Mouse (Mus musculus) stomach, embryonic 16.5 days (tissue): Measurements from ENCODE around the gene Vti1a. TPM values are rescaled to one million over a fixed set of nuclear protein-coding genes. Genes with fewer than 3 reads are reported as not detected.

ENCODE experiments used
- ATAC-seq: fragments of 200-750 bp; cut with Nextera tagmentation; 2 replicates; pipeline ENCODE4 v1.8.0; 2017; ENCODE audit warnings: moderate number of reproducible peaks, moderate TSS enrichment; ENCODE audit not compliant: insufficient read depth, low FRiP score
- H3K27ac ChIP-seq: fragments of 300-500 bp; sonication (generic); 2 replicates; pipeline ENCODE4 v1.5.1; 2014; ENCODE audit warnings: low read length
- H3K27me3 ChIP-seq: fragments of 300-500 bp; sonication (generic); 2 replicates; pipeline ENCODE4 v1.6.1; 2014; ENCODE audit warnings: low read length, control low read depth, mixed read lengths; ENCODE audit not compliant: control insufficient read depth, insufficient read depth
- H3K36me3 ChIP-seq: fragments of 300-500 bp; sonication (generic); 2 replicates; pipeline ENCODE4 v1.6.1; 2014; ENCODE audit warnings: low read length; ENCODE audit not compliant: control insufficient read depth, insufficient read depth
- H3K4me1 ChIP-seq: fragments of 300-500 bp; sonication (generic); 2 replicates; pipeline ENCODE4 v1.6.1; 2014; ENCODE audit warnings: low read length, control low read depth, mixed read lengths; ENCODE audit not compliant: control insufficient read depth, insufficient read depth
- H3K4me2 ChIP-seq: fragments of 300-500 bp; sonication (generic); 2 replicates; pipeline ENCODE4 v1.6.1; 2014; ENCODE audit warnings: low read depth, low read length, mixed read lengths
- H3K4me3 ChIP-seq: fragments of 300-500 bp; sonication (generic); replicated peaks from 2 replicates; pipeline ENCODE4 v1.5.1; 2014; ENCODE audit warnings: mild to moderate bottlenecking, low read length
- H3K9ac ChIP-seq: fragments of 300-500 bp; sonication (generic); 2 replicates; pipeline ENCODE4 v1.6.1; 2014; ENCODE audit warnings: low read length
- H3K9me3 ChIP-seq: fragments of 300-500 bp; sonication (generic); replicated peaks from 2 replicates; pipeline ENCODE4 v1.6.1; 2016; ENCODE audit warnings: low read length, control low read depth; ENCODE audit not compliant: control insufficient read depth
- WGBS: fragments of 180-500 bp; shearing (Covaris S2); extraction: QIAGEN DNeasy Blood & Tissue Kit; methylation state at CpG from one replicate; pipeline ENCODE4 v1.1.7; 2014; 5-methylcytosine and 5-hydroxymethylcytosine counted together
- polyA plus RNA-seq: library from polyadenylated mRNA; unstranded; fragments of >200 nt; fragmentation: Nextera tagmentation; extraction: Ambion mirVana; gene quantifications from 2 replicates; pipeline ENCODE4 v1.2.1, GENCODE M21; 2015

The Vti1a gene
- polyA plus RNA-seq, 1 experiment from 2014 or later, result 26.1 TPM

DNA sequence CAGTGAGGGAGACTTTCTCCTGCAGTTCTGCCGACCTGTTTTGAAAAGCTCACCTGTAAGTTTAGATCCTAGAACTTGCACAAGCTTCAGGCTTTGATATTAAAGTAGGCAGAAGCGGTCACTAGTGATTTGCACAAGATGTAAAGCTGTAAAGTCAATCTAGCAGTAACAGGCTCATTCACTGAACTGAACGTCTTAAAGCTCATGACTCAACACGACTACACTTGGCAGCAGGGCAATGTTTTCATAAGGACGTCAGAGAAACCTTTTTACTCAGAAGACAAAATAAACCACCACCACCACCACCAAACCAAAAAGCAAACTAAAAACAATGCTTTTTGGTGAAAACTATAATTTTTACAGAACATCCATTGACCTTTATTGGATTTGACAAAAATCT lies 18.1 kb upstream of the Vti1a start:
- no peak overlapping the region for H3K4me3 ChIP-seq
- H3K27ac ChIP-seq, result no peak overlapping the region
- no peaks in the 10 kb centered on the region for H3K4me1 ChIP-seq
- no peaks in the 10 kb centered on the region for H3K9me3 ChIP-seq
- 80% methylated on average over 5 of the region's 5 CpGs for WGBS
- H3K36me3 ChIP-seq, result peaks cover 10% of the 10 kb centered on the region
- H3K27me3 ChIP-seq, result no peaks in the 10 kb centered on the region
- no peak overlapping the region for H3K4me2 ChIP-seq
- no peak overlapping the region for H3K9ac ChIP-seq
- ATAC-seq, result no peak

DNA sequence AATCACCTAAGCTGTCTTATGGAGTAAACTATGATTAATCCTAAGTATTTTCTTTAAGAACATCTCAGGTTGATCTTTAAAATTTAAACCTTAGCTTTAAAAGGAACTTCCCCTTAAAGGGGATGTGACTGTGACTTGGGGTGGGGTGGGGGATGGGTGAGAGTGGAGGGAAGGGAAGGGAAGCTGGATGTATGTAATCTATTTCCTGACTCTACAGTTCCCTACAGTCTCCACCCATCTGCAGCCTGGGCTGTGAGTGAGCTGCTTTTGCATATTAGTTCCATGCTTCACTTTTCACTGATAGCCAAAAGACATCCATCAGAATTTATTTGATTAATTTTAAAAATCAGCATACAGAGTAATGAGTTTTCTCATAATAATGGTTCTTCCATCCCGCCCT lies 16.7 kb upstream of the Vti1a start:
- ATAC-seq, result no peak
- Histone ChIP-seq H3K27me3 (no peaks in the 10 kb centered on the region), H3K4me3 (no peak overlapping the region), H3K4me2 (no peak overlapping the region), H3K4me1 (no peaks in the 10 kb centered on the region), H3K36me3 (peaks cover 14% of the 10 kb centered on the region), H3K27ac (no peak overlapping the region), H3K9ac (no peak overlapping the region), H3K9me3 (no peaks in the 10 kb centered on the region)
- 90% methylated on average over 1 of the region's 1 CpGs for WGBS

DNA sequence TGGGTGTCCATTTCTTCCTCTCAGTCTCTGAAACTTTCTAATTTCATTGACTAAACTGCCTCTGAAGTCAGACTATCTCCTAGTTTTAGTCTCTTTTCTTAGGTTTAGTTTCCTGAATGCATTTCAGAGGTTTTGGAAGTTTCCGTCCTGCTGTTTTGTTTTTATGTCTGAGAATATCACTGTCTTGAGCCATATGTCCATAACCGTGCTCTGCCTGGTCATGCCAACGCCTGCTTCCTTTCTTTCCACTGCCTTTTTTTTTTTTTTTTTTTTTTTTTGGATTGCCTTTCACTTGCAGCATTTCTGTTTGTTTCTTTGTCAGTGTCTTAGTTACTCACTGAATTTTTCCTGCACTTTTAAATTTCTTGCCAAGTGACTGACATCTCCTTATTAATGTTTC lies 15.6 kb upstream of the Vti1a start:
- Histone ChIP-seq H3K9ac (no peak overlapping the region), H3K27me3 (no peaks in the 10 kb centered on the region), H3K36me3 (peaks cover 14% of the 10 kb centered on the region), H3K4me1 (no peaks in the 10 kb centered on the region), H3K4me2 (no peak overlapping the region), H3K9me3 (no peaks in the 10 kb centered on the region), H3K4me3 (no peak overlapping the region), H3K27ac (no peak overlapping the region)
- 87% methylated on average over 3 of the region's 3 CpGs for WGBS
- no peak for ATAC-seq

DNA sequence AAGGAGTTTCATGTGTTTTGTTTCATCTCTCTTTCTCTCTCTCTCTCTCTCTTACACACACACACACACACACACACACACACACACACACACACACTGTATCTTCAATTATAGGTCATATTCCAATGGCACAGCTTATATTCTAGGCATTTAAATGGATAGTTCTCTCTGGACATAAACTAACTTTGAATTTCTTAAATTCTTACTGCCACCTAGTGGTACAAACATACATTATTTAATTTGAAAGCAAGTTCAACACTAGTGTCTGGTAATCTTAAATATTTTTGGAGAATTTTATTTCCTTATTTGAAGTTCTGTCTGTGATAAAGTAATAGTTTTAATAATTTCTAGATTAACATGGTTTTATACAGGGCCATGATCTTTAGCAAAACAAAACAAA lies 11.1 kb upstream of the Vti1a start:
- H3K27me3 ChIP-seq, result no peaks in the 10 kb centered on the region
- no peak overlapping the region for H3K27ac ChIP-seq
- H3K9me3 ChIP-seq, result no peaks in the 10 kb centered on the region
- H3K4me3 ChIP-seq, result no peak overlapping the region
- no peak overlapping the region for H3K9ac ChIP-seq
- H3K4me2 ChIP-seq, result no peak overlapping the region
- no peaks in the 10 kb centered on the region for H3K4me1 ChIP-seq
- peaks cover 4% of the 10 kb centered on the region; the same call in 1 of the 2 replicates for H3K36me3 ChIP-seq
- no peak for ATAC-seq

DNA sequence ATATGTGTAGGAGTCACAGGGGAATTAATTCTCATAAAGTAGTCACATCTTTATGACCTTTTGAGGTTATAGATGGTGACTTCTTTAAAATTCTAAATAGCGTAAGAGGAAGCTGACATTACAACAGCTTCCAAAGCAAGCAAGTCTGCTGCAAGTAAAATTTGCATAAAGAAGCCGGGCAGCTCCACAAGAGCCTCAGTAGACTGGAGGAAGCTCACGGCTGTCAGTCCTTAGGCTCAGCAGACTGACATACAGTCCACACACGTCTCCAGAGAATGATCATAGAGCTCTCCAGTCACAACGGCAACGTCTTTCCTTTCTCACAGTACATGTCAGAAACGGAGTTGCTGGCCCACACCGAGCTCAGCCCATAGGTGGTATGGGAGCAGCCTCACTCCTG lies 4.2 kb upstream of the Vti1a start:
- no peaks in the 10 kb centered on the region for H3K9me3 ChIP-seq
- no peak overlapping the region for H3K27ac ChIP-seq
- no peak overlapping the region for H3K9ac ChIP-seq
- H3K36me3 ChIP-seq, result peaks cover 4% of the 10 kb centered on the region
- H3K4me1 ChIP-seq, result peaks cover 12% of the 10 kb centered on the region
- H3K4me2 ChIP-seq, result no peak overlapping the region
- H3K4me3 ChIP-seq, result no peak overlapping the region
- no peak for ATAC-seq
- H3K27me3 ChIP-seq, result no peaks in the 10 kb centered on the region
- WGBS, result 89% methylated on average over 8 of the region's 8 CpGs

DNA sequence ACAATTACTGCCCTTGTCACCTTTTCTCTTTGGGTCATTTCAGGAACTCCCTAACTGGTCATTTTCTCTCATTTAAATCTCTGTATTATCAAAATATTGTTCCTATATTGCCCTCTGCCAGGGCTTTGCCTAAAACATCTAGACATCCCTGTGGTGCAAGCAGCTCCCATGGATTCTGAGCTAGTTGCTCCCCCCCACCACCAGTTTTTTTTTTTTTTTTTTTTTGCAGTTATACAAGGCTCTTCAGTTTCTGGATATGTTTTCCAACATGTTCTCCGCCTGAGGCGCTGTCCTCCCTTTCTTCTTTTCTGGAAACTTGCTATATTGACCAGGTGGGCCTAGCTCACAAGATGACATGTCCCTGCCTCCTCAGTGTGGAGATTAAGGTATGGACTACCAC lies 2.4 kb upstream of the Vti1a start:
- no peak overlapping the region for H3K27ac ChIP-seq
- WGBS, result 93% methylated on average over 2 of the region's 2 CpGs
- no peak for ATAC-seq
- H3K27me3 ChIP-seq, result no peaks in the 10 kb centered on the region
- peaks cover 15% of the 10 kb centered on the region for H3K4me1 ChIP-seq
- H3K9ac ChIP-seq, result no peak overlapping the region
- no peak overlapping the region for H3K4me3 ChIP-seq
- no peaks in the 10 kb centered on the region for H3K9me3 ChIP-seq
- H3K36me3 ChIP-seq, result peaks cover 4% of the 10 kb centered on the region
- H3K4me2 ChIP-seq, result no peak overlapping the region

DNA sequence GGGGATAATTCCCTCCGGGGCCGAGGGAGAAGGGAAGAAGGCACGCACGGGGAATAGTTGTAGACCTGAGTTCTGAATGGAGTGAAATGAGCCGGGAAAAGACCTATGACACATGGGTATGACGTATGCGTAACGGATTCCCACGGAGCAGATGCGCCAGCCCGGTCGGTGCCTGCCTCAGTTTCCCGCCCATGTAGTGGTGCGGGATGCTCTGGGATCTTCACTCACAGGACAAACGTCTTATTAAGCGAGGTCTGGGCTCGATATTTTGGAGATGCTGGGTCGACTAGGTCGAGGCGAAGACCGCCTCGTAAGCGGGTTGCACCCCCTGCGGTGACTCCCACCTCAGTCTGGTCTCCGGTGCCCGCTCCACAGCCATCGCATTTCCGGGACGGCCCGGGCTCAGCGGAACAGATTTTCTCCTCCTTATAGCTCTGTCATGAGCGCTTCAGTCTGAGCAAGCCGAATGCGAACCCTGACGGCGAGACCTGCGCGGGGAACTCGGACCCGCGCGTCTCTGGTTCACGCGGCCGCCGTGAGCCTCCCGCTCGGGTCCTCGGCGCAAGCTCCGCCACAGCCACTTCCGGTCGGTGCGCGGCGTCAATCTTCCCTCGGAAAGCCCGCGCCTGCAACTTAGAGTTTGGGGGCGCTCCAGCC lies 515 bp upstream of the Vti1a start, which contains the start of gene Zdhhc6:
Gene Zdhhc6, minus strand, starts transcription at position 581 of the 657 bp plus-strand sequence.
- peak within 1 kb of the TSS; percentile 93 for H3K9ac ChIP-seq
- WGBS, result under 1% methylated on average over 60 of the region's 60 CpGs
- ATAC-seq, result peak; percentile 75

DNA sequence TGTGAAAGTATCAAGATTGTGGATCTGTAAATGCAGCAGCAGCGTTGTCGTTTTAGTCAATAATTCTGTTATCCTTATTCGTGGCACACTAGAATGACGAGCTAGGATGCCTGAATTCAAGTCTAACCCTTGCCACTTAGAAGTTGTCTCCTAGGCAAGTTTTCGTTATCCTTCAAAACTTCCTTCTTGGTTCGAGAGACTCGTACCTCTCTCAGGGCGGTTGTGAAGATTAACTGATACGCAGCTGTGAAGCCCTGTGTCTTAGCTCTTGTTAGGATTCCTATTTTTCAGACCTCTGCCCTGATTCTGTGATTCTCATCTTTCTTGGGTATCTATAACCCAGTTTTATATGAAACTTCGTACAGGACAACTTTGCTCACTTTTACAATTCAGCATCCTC lies 806 bp downstream of the Vti1a start:
- Histone ChIP-seq H3K9ac (peak overlapping the region; percentile 93; the same call in 1 of the 2 replicates), H3K4me1 (peaks cover 15% of the 10 kb centered on the region), H3K36me3 (no peaks in the 10 kb centered on the region), H3K4me3 (peak overlapping the region; percentile 91), H3K4me2 (peak overlapping the region; percentile 67), H3K27me3 (no peaks in the 10 kb centered on the region), H3K27ac (no peak overlapping the region), H3K9me3 (no peaks in the 10 kb centered on the region)
- no peak for ATAC-seq
- WGBS, result 41% methylated on average over 10 of the region's 10 CpGs

More for the DNA sequence above, 515 bp upstream of the Vti1a start, which contains the start of gene Zdhhc6:
- Histone ChIP-seq H3K27ac (peak within 1 kb of the TSS; percentile 92), H3K27me3 (no peaks in the 10 kb centered on the region), H3K4me1 (peaks cover 15% of the 10 kb centered on the region), H3K36me3 (peaks cover 4% of the 10 kb centered on the region; the same call in 1 of the 2 replicates), H3K4me3 (peak within 1 kb of the TSS; percentile 91), H3K9me3 (no peaks in the 10 kb centered on the region), H3K4me2 (peak within 1 kb of the TSS; percentile 87)

DNA sequence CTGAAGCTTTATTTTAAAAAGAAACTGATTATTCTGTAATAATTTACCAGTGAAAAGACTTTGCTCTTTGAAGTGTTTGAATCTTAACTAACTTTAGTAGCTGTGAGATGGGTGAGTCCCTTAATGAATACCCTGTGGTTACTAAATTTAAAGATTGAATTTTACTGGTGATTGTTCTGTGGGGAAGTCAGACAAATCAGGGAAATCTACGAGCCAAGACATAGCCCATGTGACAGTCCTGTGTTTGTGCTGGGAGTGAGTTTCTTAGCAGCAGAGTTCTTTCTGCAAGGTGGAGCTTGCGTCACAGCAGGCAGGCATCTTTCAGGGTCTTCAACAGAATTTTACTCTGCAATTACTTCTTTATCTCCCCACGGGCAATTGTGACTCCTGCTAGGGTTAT lies 2.9 kb downstream of the Vti1a start:
- no peaks in the 10 kb centered on the region for H3K27me3 ChIP-seq
- H3K9ac ChIP-seq, result no peak overlapping the region
- H3K9me3 ChIP-seq, result no peaks in the 10 kb centered on the region
- H3K4me2 ChIP-seq, result no peak overlapping the region
- no peak for ATAC-seq
- H3K36me3 ChIP-seq, result peaks cover 4% of the 10 kb centered on the region; the same call in 1 of the 2 replicates
- peaks cover 11% of the 10 kb centered on the region for H3K4me1 ChIP-seq
- 61% methylated on average over 3 of the region's 3 CpGs for WGBS
- H3K4me3 ChIP-seq, result no peak overlapping the region
- no peak overlapping the region for H3K27ac ChIP-seq
